Mouse (Mus musculus): ENCODE measurements at regions not wholly inside any gene's neighbourhood (a gene's known extent, or its start where the extent isn't known, plus 50 kb on each side); places are given as distances from the start of the nearest gene placed in this dataset.

DNA sequence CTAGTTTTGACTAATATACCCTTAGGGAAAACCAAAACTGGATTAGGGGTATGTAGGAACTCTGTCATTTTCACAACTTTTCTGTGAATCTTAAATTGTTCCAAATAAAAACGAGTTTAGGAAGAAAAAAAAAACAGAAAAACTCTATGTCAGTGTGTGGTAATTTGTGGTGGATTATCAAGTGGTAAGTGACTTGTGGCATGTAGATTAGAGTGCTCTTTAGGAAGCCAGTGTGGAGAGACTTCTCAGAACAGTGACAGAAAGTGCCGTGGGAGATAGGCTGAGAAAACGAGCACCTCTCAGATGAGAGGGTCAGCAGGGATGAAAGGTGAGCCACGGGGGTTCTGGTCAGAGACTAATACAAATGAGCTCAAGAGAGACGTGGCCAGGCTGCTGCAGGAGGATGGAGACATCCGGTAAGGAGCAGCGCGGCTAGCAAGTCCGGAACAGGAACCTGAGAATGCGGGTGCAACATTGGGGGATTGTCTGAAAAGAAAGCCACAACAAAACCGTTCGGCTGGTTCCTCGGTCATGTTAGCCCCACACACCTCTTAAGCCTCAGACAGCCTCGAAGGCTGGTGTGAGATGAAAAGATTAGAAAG is 161.3 kb downstream of the Cysltr2 start:
- 5% methylated on average over 14 of the region's 14 CpGs for WGBS (ENCODE audit: insufficient replicate concordance)
- H3K4me2 ChIP-seq (ENCODE audit: low read depth, low read length) = no peak overlapping the region
- no peaks in the 10 kb centered on the region for H3K36me3 ChIP-seq (ENCODE audit: control insufficient read depth, insufficient read depth)
- no peak for ATAC-seq (ENCODE audit: low read depth)
- H3K9ac ChIP-seq (ENCODE audit: low read depth, low read length) = no peak overlapping the region
- H3K4me3 ChIP-seq (ENCODE audit: low read depth, low read length) = no peak overlapping the region
- H3K4me1 ChIP-seq (ENCODE audit: control insufficient read depth, low read depth, low read length) = no peaks in the 10 kb centered on the region
- H3K27me3 ChIP-seq (ENCODE audit: control insufficient read depth, insufficient read depth, low read depth, low read length) = no peaks in the 10 kb centered on the region
- no peaks in the 10 kb centered on the region for H3K9me3 ChIP-seq (replicated peaks; ENCODE audit: control insufficient read depth, low read length)
- H3K27ac ChIP-seq (ENCODE audit: low read length) = no peak overlapping the region

DNA sequence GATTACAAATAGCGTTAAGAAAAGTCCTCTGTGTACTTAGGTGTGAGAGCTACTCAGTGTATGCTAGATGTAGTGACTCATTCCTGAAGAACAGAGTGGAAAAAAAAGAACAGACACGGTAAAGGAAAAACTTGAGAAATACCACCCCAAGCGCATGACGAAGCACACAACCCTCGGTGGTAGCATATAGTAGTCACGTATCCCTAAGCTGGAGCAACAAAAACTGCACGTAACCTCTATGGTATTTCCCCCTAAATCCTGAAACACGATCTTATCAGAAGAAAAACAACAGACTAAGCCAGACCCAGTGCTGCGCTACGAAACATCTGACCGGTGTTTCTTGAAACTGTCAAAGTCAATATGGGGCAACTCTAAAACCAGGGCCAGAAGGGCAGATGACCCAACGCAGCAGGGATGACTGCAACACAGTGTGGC is 162.0 kb downstream of the Cysltr2 start:
- H3K9ac ChIP-seq (ENCODE audit: low read depth, low read length) = no peak overlapping the region
- no peak for ATAC-seq (ENCODE audit: low read depth)

DNA sequence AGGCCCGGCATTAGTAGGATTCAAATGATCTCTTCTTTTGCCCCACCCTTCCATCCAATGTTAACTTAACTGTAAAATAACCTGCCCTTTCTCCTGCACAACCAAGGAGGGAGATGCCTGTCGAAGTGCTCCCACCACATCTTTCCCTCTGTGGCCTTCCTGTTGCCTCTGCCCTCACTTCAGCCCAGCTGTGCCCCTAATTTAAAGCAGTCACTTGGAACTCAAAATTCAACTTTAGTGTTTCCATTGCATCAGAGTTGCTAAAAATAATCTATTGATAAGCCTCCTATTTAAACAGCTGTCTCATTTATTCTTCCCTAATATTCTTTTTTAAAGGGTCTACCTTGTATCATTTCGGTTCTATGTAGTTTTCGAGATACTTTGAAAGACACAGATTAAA is 163.1 kb downstream of the Cysltr2 start:
- ATAC-seq (ENCODE audit: low read depth) = no peak

More for the DNA sequence above, 162.0 kb downstream of the Cysltr2 start:
- Histone ChIP-seq H3K4me3 (ENCODE audit: low read depth, low read length) (no peak overlapping the region), H3K27me3 (ENCODE audit: control insufficient read depth, insufficient read depth, low read depth, low read length) (no peaks in the 10 kb centered on the region), H3K27ac (ENCODE audit: low read length) (no peak overlapping the region), H3K36me3 (ENCODE audit: control insufficient read depth, insufficient read depth) (no peaks in the 10 kb centered on the region), H3K4me2 (ENCODE audit: low read depth, low read length) (no peak overlapping the region), H3K4me1 (ENCODE audit: control insufficient read depth, low read depth, low read length) (no peaks in the 10 kb centered on the region), H3K9me3 (replicated peaks; ENCODE audit: control insufficient read depth, low read length) (no peaks in the 10 kb centered on the region)
- 30% methylated on average over 12 of the region's 12 CpGs for WGBS (ENCODE audit: insufficient replicate concordance)

DNA sequence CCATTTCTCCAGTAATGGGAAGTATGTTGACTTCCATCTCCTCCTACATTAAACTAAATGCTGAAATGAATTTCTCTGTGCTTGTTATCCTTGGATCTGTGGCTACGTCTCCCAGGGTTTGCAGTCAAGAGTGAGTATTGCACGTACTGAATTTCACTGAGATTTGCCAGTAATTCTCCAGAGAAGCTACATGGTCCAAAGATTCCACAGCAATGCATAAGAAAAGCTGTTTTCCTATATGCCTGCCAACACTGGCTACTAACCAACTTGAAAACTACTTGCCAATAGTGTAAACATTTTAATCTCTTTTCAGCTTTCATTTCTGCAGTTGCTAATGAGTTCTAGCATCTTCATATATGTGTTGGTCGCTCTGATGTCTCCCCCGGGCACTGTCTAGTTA is 164.4 kb downstream of the Cysltr2 start:
- no peaks in the 10 kb centered on the region for H3K36me3 ChIP-seq (ENCODE audit: control insufficient read depth, insufficient read depth)
- no peaks in the 10 kb centered on the region for H3K4me1 ChIP-seq (ENCODE audit: control insufficient read depth, low read depth, low read length)
- H3K27ac ChIP-seq (ENCODE audit: low read length) = no peak overlapping the region
- H3K27me3 ChIP-seq (ENCODE audit: control insufficient read depth, insufficient read depth, low read depth, low read length) = no peaks in the 10 kb centered on the region
- 62% methylated on average over 4 of the region's 4 CpGs for WGBS (ENCODE audit: insufficient replicate concordance)
- H3K9me3 ChIP-seq (replicated peaks; ENCODE audit: control insufficient read depth, low read length) = no peaks in the 10 kb centered on the region
- ATAC-seq (ENCODE audit: low read depth) = no peak
- no peak overlapping the region for H3K4me3 ChIP-seq (ENCODE audit: low read depth, low read length)
- H3K9ac ChIP-seq (ENCODE audit: low read depth, low read length) = no peak overlapping the region
- H3K4me2 ChIP-seq (ENCODE audit: low read depth, low read length) = no peak overlapping the region

More for the DNA sequence above, 163.1 kb downstream of the Cysltr2 start:
- Histone ChIP-seq H3K4me1 (ENCODE audit: control insufficient read depth, low read depth, low read length) (no peaks in the 10 kb centered on the region), H3K9me3 (replicated peaks; ENCODE audit: control insufficient read depth, low read length) (no peaks in the 10 kb centered on the region), H3K4me3 (ENCODE audit: low read depth, low read length) (no peak overlapping the region), H3K27me3 (ENCODE audit: control insufficient read depth, insufficient read depth, low read depth, low read length) (no peaks in the 10 kb centered on the region), H3K36me3 (ENCODE audit: control insufficient read depth, insufficient read depth) (no peaks in the 10 kb centered on the region), H3K9ac (ENCODE audit: low read depth, low read length) (no peak overlapping the region), H3K27ac (ENCODE audit: low read length) (no peak overlapping the region), H3K4me2 (ENCODE audit: low read depth, low read length) (no peak overlapping the region)
- WGBS (ENCODE audit: insufficient replicate concordance) = 68% methylated on average over 4 of the region's 4 CpGs

DNA sequence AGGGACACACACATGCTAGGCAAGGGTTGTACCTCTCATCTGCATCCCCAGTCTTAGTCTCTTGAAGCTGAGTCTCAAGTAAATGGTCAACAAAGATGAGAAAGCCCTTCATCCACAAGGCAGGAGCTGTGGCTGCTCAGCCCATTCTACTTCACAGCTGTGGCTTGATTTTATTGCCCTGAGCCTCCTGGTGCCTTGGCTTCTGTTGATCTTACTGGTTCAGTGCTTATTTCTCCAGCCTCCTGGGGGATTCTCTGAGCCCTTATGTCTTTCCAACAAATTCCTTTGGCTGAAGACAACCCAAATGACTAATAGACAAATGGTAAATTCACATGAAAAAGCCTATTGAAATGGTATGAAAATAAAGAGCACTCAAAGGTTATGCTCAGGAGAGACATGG is 167.3 kb upstream of the Fndc3a start:
- no peak overlapping the region for H3K9ac ChIP-seq (ENCODE audit: low read depth, low read length)
- no peak overlapping the region for H3K27ac ChIP-seq (ENCODE audit: low read length)
- H3K27me3 ChIP-seq (ENCODE audit: control insufficient read depth, insufficient read depth, low read depth, low read length) = no peaks in the 10 kb centered on the region
- H3K4me1 ChIP-seq (ENCODE audit: control insufficient read depth, low read depth, low read length) = no peaks in the 10 kb centered on the region
- no peaks in the 10 kb centered on the region for H3K36me3 ChIP-seq (ENCODE audit: control insufficient read depth, insufficient read depth)
- ATAC-seq (ENCODE audit: low read depth) = no peak
- no peak overlapping the region for H3K4me2 ChIP-seq (ENCODE audit: low read depth, low read length)
- H3K9me3 ChIP-seq (replicated peaks; ENCODE audit: control insufficient read depth, low read length) = no peaks in the 10 kb centered on the region
- no peak overlapping the region for H3K4me3 ChIP-seq (ENCODE audit: low read depth, low read length)

DNA sequence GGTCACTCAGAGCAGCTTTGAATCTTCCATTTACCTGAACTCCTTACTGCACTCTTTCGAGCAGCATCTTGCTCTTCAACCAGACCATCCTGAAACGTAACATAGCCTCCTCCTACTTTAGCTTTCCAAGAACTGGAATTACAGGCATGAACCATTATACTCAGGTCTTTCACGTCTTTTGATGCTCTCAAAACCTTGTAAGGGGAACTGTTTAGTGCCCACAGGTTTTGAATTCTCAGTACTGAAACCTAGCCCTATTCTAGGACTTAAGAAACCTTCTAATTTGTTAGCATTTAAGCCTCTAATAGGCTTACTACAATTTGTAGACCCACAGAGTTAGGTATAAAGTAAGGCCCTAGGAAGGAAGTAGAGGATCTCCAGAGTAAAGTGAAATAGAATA is 163.7 kb upstream of the Fndc3a start:
- 53% methylated on average over 3 of the region's 3 CpGs for WGBS (ENCODE audit: insufficient replicate concordance)
- no peak overlapping the region for H3K27ac ChIP-seq (ENCODE audit: low read length)
- no peaks in the 10 kb centered on the region for H3K4me1 ChIP-seq (ENCODE audit: control insufficient read depth, low read depth, low read length)
- H3K4me2 ChIP-seq (ENCODE audit: low read depth, low read length) = no peak overlapping the region
- no peaks in the 10 kb centered on the region for H3K36me3 ChIP-seq (ENCODE audit: control insufficient read depth, insufficient read depth)
- ATAC-seq (ENCODE audit: low read depth) = no peak
- H3K9me3 ChIP-seq (replicated peaks; ENCODE audit: control insufficient read depth, low read length) = no peaks in the 10 kb centered on the region
- no peak overlapping the region for H3K4me3 ChIP-seq (ENCODE audit: low read depth, low read length)
- no peaks in the 10 kb centered on the region for H3K27me3 ChIP-seq (ENCODE audit: control insufficient read depth, insufficient read depth, low read depth, low read length)
- no peak overlapping the region for H3K9ac ChIP-seq (ENCODE audit: low read depth, low read length)

DNA sequence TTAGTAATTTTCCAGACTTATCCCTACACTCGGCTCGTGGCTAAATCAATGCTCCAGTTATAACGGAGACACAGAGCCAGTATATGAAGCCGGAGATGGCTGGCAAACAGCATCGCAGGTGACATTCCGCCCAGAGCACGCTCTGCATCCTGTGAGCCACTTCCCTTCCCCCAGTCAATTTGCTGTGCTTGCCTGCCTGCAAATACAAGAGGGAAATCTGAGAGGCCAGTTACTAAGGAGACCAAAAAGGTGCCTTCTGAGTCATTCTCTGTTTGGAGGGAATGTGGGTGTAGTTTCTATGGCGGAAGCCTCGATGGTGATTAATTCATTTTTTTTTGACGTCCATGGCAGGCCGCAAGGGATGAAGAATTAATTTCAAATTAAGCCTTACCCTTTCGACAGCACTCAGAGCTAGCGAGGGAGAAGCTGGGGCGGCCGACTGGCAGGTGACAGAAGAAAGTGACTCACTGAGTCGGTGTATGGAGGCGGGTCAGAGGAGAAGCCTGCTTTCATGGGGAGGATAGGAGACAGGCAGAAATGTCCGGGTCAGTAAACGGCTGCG is 159.5 kb upstream of the Fndc3a start:
- Histone ChIP-seq H3K4me3 (ENCODE audit: low read depth, low read length) (no peak overlapping the region), H3K27ac (ENCODE audit: low read length) (no peak overlapping the region), H3K9ac (ENCODE audit: low read depth, low read length) (no peak overlapping the region), H3K9me3 (replicated peaks; ENCODE audit: control insufficient read depth, low read length) (no peaks in the 10 kb centered on the region), H3K36me3 (ENCODE audit: control insufficient read depth, insufficient read depth) (no peaks in the 10 kb centered on the region), H3K4me2 (ENCODE audit: low read depth, low read length) (no peak overlapping the region), H3K4me1 (ENCODE audit: control insufficient read depth, low read depth, low read length) (no peaks in the 10 kb centered on the region), H3K27me3 (ENCODE audit: control insufficient read depth, insufficient read depth, low read depth, low read length) (no peaks in the 10 kb centered on the region)
- WGBS (ENCODE audit: insufficient replicate concordance) = 58% methylated on average over 20 of the region's 20 CpGs
- ATAC-seq (ENCODE audit: low read depth) = no peak

DNA sequence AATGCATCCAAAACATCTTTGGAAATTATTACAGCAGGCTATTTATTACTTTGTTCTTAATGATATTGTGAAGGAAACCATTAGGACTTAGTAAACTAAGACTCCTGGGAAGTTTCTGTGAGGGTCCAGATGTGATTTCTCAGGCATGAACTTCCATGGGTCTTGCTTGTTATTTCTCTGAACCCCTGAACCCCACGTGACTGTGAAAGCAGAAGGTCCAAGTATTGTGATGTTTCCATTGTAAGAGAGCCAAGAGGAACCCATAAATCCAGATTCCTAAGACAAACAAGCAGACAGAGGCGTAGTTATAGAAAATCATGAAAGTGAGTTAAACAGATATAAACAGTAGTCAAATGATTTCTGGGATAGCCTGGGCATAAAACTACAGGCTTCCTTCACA is 157.1 kb upstream of the Fndc3a start:
- H3K4me1 ChIP-seq (ENCODE audit: control insufficient read depth, low read depth, low read length) = no peaks in the 10 kb centered on the region
- WGBS (ENCODE audit: insufficient replicate concordance) = 55% methylated on average over 2 of the region's 2 CpGs
- no peaks in the 10 kb centered on the region for H3K36me3 ChIP-seq (ENCODE audit: control insufficient read depth, insufficient read depth)
- no peak overlapping the region for H3K4me3 ChIP-seq (ENCODE audit: low read depth, low read length)
- H3K4me2 ChIP-seq (ENCODE audit: low read depth, low read length) = no peak overlapping the region
- no peak overlapping the region for H3K27ac ChIP-seq (ENCODE audit: low read length)
- H3K9ac ChIP-seq (ENCODE audit: low read depth, low read length) = no peak overlapping the region
- no peaks in the 10 kb centered on the region for H3K9me3 ChIP-seq (replicated peaks; ENCODE audit: control insufficient read depth, low read length)
- no peaks in the 10 kb centered on the region for H3K27me3 ChIP-seq (ENCODE audit: control insufficient read depth, insufficient read depth, low read depth, low read length)
- no peak for ATAC-seq (ENCODE audit: low read depth)

DNA sequence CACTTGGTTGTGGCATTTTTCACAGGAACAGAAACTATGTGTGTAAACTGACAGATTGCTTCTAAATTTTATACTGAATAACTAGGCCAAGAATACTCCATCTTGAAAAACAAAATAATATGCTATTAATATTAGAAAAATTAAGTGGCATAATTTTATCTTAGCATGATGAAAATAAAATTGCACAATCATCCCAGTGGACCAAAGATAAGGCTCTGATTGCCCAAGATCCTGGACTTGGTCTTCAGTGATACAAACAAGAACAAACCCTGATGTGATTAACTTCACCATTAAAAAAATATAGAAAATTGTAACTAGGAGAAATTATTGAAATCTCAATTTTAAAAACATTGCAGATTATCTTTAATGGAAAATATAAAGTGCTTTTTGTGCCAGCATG is 155.7 kb upstream of the Fndc3a start:
- H3K9me3 ChIP-seq (replicated peaks; ENCODE audit: control insufficient read depth, low read length) = no peaks in the 10 kb centered on the region
- H3K9ac ChIP-seq (ENCODE audit: low read depth, low read length) = no peak overlapping the region
- H3K27me3 ChIP-seq (ENCODE audit: control insufficient read depth, insufficient read depth, low read depth, low read length) = no peaks in the 10 kb centered on the region
- H3K36me3 ChIP-seq (ENCODE audit: control insufficient read depth, insufficient read depth) = no peaks in the 10 kb centered on the region
- H3K4me2 ChIP-seq (ENCODE audit: low read depth, low read length) = no peak overlapping the region
- no peak overlapping the region for H3K27ac ChIP-seq (ENCODE audit: low read length)
- no peak for ATAC-seq (ENCODE audit: low read depth)
- H3K4me3 ChIP-seq (ENCODE audit: low read depth, low read length) = no peak overlapping the region
- H3K4me1 ChIP-seq (ENCODE audit: control insufficient read depth, low read depth, low read length) = no peaks in the 10 kb centered on the region
